In the genomic region with DNA sequence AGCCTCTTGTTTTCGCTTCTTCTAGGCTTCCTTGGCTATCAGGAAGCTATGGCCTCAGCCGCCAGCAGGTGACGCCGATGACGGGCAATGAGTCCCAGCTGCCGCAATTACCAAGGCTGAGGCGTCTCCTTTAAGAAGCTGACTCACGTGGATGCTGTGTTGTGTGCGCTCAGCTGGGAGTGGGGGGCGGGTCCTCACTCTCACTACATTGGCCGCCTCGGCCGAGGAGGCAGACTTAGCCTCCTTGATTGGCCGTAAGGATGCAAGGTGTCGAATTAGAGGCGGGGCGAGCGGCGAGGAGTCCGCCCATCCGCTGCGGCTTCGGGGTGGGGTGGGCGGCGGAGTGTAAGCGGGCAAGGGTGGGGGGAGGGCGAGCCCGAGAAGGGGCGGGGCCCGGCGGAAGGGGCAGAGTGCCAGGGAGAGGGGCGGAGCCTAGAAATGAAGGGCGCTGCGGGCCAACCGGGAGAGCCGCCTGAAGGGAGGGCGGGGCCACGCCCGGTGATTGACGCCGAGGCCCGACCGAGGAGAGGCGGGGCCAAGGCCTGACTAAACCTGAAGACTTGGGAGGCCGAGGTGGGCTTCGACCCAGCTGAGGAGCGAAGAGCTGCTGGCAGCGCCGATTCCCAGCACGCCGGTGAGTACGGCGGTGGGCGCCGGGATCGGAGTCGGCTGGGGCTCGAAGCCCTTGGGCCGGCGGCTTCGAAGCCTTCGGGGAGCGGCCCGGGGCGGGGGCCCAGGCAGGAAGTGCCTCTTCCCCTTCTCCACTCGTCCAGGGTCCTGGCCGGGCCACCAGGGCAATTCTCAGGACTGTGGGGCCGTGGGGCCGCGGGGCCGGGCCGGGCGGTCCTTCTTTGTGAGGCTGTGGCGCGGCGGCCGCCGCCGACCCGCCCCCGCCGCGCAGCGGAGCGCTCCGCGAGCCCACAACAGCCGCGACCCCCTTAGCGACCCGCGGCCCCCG, we compare ENCODE assay signal across 8 mouse cellular contexts. TPM values are rescaled to one million over a fixed set of nuclear protein-coding genes. Genes with fewer than 3 reads are reported as not detected.
A peak's percentile ranks its signal among the peaks of the same experiment; 100 is the strongest.
DNase-seq lines count a peak whose midpoint lies in the region; ATAC-seq and TF ChIP-seq lines count a peak whose summit lies in the region.

TSS of gene Ypel5 (plus strand) at position 296 of the 958 bp plus-strand sequence.

- WGBS in forebrain, embryonic 11.5 days = under 1% methylated on average over 74 of the region's 93 CpGs
- under 1% methylated on average over 78 of the region's 93 CpGs for WGBS in heart, embryonic 16.5 days
- WGBS in liver, embryonic 15.5 days (ENCODE audit: insufficient replicate concordance) = under 1% methylated on average over 92 of the region's 93 CpGs
- under 1% methylated on average over 88 of the region's 93 CpGs for WGBS in neural tube, embryonic 12.5 days

- H3K36me3 ChIP-seq in CH12.LX (replicated peaks in 1 of 2; ENCODE audit: control insufficient read depth in 1 of 2, insufficient read depth in 1 of 2, low read length in 1 of 2) = peaks cover 0 to 8% of the 10 kb centered on the region in 2 experiments
- no peaks in the 10 kb centered on the region for H3K36me3 ChIP-seq in forebrain, embryonic 11.5 days (ENCODE audit: control insufficient read depth, insufficient read depth, low read length)
- H3K36me3 ChIP-seq in heart, embryonic 16.5 days (ENCODE audit: control insufficient read depth, insufficient read depth) = no peaks in the 10 kb centered on the region
- peaks cover 15% of the 10 kb centered on the region for H3K36me3 ChIP-seq in liver, embryonic 15.5 days (replicated peaks)
- no peaks in the 10 kb centered on the region for H3K36me3 ChIP-seq in neural tube, embryonic 12.5 days

- H3K9me3 ChIP-seq in CH12.LX (replicated peaks; ENCODE audit: low read length) = no peaks in the 10 kb centered on the region
- H3K9me3 ChIP-seq in forebrain, embryonic 11.5 days (ENCODE audit: control insufficient read depth, low read length) = no peaks in the 10 kb centered on the region
- H3K9me3 ChIP-seq in heart, embryonic 16.5 days (replicated peaks; ENCODE audit: control insufficient read depth, low read length) = no peaks in the 10 kb centered on the region
- H3K9me3 ChIP-seq in liver, embryonic 15.5 days (replicated peaks) = no peaks in the 10 kb centered on the region
- H3K9me3 ChIP-seq in neural tube, embryonic 12.5 days = no peaks in the 10 kb centered on the region

- ATAC-seq in forebrain, embryonic 11.5 days (replicated peaks; ENCODE audit: low FRiP score) = peak; percentile 98
- peak; percentile 96 for ATAC-seq in heart, embryonic 16.5 days (replicated peaks; ENCODE audit: extremely low read depth, insufficient read depth, low FRiP score)
- ATAC-seq in liver, embryonic 15.5 days (ENCODE audit: insufficient read depth) = peak; percentile 92
- ATAC-seq in neural tube, embryonic 12.5 days (ENCODE audit: low FRiP score, low read depth) = peak; percentile 98

- no peak for TF ChIP-seq EP300 in CH12.LX (IDR thresholded peaks at IDR 0.05; ENCODE audit: low read length)

- no peaks in the 10 kb centered on the region; the same call in 1 of the 2 replicates for H3K79me2 ChIP-seq in CH12.LX (replicated peaks; ENCODE audit: control insufficient read depth, extremely low read depth, insufficient read depth, poor library complexity, severe bottlenecking)

- H3K27ac ChIP-seq in CH12.LX (ENCODE audit: insufficient read depth, low read depth) = peak within 1 kb of the TSS; percentile 72
- peak within 1 kb of the TSS; percentile 86 for H3K27ac ChIP-seq in forebrain, embryonic 11.5 days (ENCODE audit: low read depth, low read length)
- peak within 1 kb of the TSS; percentile 98 for H3K27ac ChIP-seq in heart, embryonic 16.5 days (ENCODE audit: low read length)
- H3K27ac ChIP-seq in liver, embryonic 15.5 days (replicated peaks) = peak within 1 kb of the TSS; percentile 99
- peak within 1 kb of the TSS; percentile 94 for H3K27ac ChIP-seq in neural tube, embryonic 12.5 days

- peak; percentile 58 for TF ChIP-seq RAD21 in CH12.LX (IDR thresholded peaks at IDR 0.05; ENCODE audit: low read depth, low read length)

- in situ Hi-C loops in CH12.LX (cut with MboI; ENCODE audit: low pct_ligation_motif_present, low pct_unique_long_range_greater_than_20kb, low sequenced_read_pairs) = no loop called here

- peak within 1 kb of the TSS; percentile 97 for H3K9ac ChIP-seq in CH12.LX (ENCODE audit: insufficient read depth, low read depth)
- peak within 1 kb of the TSS; percentile 87 for H3K9ac ChIP-seq in forebrain, embryonic 11.5 days (ENCODE audit: low read length)
- H3K9ac ChIP-seq in heart, embryonic 16.5 days (ENCODE audit: low read length) = peak within 1 kb of the TSS; percentile 98
- H3K9ac ChIP-seq in liver, embryonic 15.5 days = peak within 1 kb of the TSS; percentile 92
- H3K9ac ChIP-seq in neural tube, embryonic 12.5 days = peak within 1 kb of the TSS; percentile 98

- peak in 1 of 2 experiments; percentile 70; a peak in 2 of 4 replicates for TF ChIP-seq CTCF in CH12.LX (conservative IDR thresholded peaks at IDR 0.05 in 1 of 2, IDR thresholded peaks at IDR 0.05 in 1 of 2; ENCODE audit: low read depth in 2 of 2, low read length in 2 of 2)

- H3K4me2 ChIP-seq in CH12.LX (ENCODE audit: insufficient read depth, low read depth, poor library complexity, severe bottlenecking) = peak within 1 kb of the TSS; percentile 46
- peak within 1 kb of the TSS; percentile 80 for H3K4me2 ChIP-seq in forebrain, embryonic 11.5 days (ENCODE audit: low read depth, low read length, severe bottlenecking)
- H3K4me2 ChIP-seq in heart, embryonic 16.5 days (ENCODE audit: low read depth, low read length) = peak within 1 kb of the TSS; percentile 69
- peak within 1 kb of the TSS; percentile 81 for H3K4me2 ChIP-seq in liver, embryonic 15.5 days
- peak within 1 kb of the TSS; percentile 70 for H3K4me2 ChIP-seq in neural tube, embryonic 12.5 days (replicated peaks)

- peaks cover 0 to 17% of the 10 kb centered on the region in 2 experiments; a peak in 3 of 4 replicates for H3K4me1 ChIP-seq in CH12.LX (ENCODE audit: control insufficient read depth in 1 of 2, insufficient read depth in 2 of 2)
- no peaks in the 10 kb centered on the region for H3K4me1 ChIP-seq in forebrain, embryonic 11.5 days (replicated peaks; ENCODE audit: control insufficient read depth, insufficient read depth, low read length)
- H3K4me1 ChIP-seq in heart, embryonic 16.5 days (ENCODE audit: control insufficient read depth, insufficient read depth, low read length) = peaks cover 20% of the 10 kb centered on the region
- peaks cover 27% of the 10 kb centered on the region for H3K4me1 ChIP-seq in liver, embryonic 15.5 days (replicated peaks)
- H3K4me1 ChIP-seq in neural tube, embryonic 12.5 days = peaks cover 6% of the 10 kb centered on the region; the same call in 1 of the 2 replicates

- peak within 1 kb of the TSS; percentile 76 to 85 (median 85) for H3K4me3 ChIP-seq in CH12.LX (replicated peaks in 1 of 3; ENCODE audit: low read depth in 2 of 3, low read length in 2 of 3, poor library complexity in 1 of 3)
- peak within 1 kb of the TSS; percentile 88 for H3K4me3 ChIP-seq in forebrain, embryonic 11.5 days (ENCODE audit: low read depth, low read length)
- H3K4me3 ChIP-seq in heart, embryonic 16.5 days (ENCODE audit: low read length) = peak within 1 kb of the TSS; percentile 89
- peak within 1 kb of the TSS; percentile 82 for H3K4me3 ChIP-seq in liver, embryonic 15.5 days (replicated peaks)
- peak within 1 kb of the TSS; percentile 92 for H3K4me3 ChIP-seq in neural tube, embryonic 12.5 days

- peak; percentile 99 for DNase-seq in CH12.LX (ENCODE audit: extremely low read depth)
- peak; percentile 94 for DNase-seq in c-Kit-positive CD71-positive TER-119-negative erythroid progenitor cells, embryonic 14.5 days (ENCODE audit: low read depth)
- DNase-seq in forebrain, embryonic 11.5 days (ENCODE audit: low spot score) = peak; percentile 100
- peak; percentile 98 to 99 for DNase-seq in kidney, postnatal 36 days
- DNase-seq in telencephalon, adult 2 months (ENCODE audit: low read depth, low spot score) = peak; percentile 99

- no peak; the same call in 1 of the 2 replicates for TF ChIP-seq POLR2A in CH12.LX (IDR thresholded peaks at IDR 0.05; ENCODE audit: low read depth, low read length)

- H3K27me3 ChIP-seq in CH12.LX (replicated peaks) = peaks cover 3% of the 10 kb centered on the region
- H3K27me3 ChIP-seq in forebrain, embryonic 11.5 days (ENCODE audit: control insufficient read depth, insufficient read depth, low read length) = no peaks in the 10 kb centered on the region
- H3K27me3 ChIP-seq in heart, embryonic 16.5 days (ENCODE audit: control insufficient read depth, insufficient read depth, low read length) = no peaks in the 10 kb centered on the region
- 0 out of 2 replicates have a peak, but pooled peaks cover 5% of the 10 kb centered on the region for H3K27me3 ChIP-seq in liver, embryonic 15.5 days
- H3K27me3 ChIP-seq in neural tube, embryonic 12.5 days (replicated peaks) = no peaks in the 10 kb centered on the region

- dilution Hi-C loops in CH12.LX (cut with MboI; ENCODE audit: extremely low pct_ligation_motif_present, extremely low pct_unique_long_range_greater_than_20kb, low sequenced_read_pairs) = no loop called here

TF ChIP-seq in CH12.LX, 34 proteins besides CTCF, POLR2A, EP300 and RAD21 (continues in another document):
- peak; percentile 93 for TF ChIP-seq MAZ (IDR thresholded peaks at IDR 0.05; ENCODE audit: low read depth, low read length)
- TF ChIP-seq MAFK (IDR thresholded peaks at IDR 0.05; ENCODE audit: insufficient replicate concordance, low read length) = 0 out of 2 replicates have a peak, but pooled peaks have one; percentile 15
- no peak for TF ChIP-seq ZKSCAN1 (IDR thresholded peaks at IDR 0.05; ENCODE audit: borderline replicate concordance, low read depth, low read length)
- TF ChIP-seq TBP (conservative IDR thresholded peaks at IDR 0.05; ENCODE audit: low read depth, low read length) = no peak
- peak; percentile 44; the same call in 1 of the 2 replicates for TF ChIP-seq SMC3 (IDR thresholded peaks at IDR 0.05; ENCODE audit: low read depth, low read length)
- no peak for TF ChIP-seq ZMIZ1 (IDR thresholded peaks at IDR 0.05; ENCODE audit: low read depth, low read length)
- peak; percentile 98 for TF ChIP-seq MXI1 (IDR thresholded peaks at IDR 0.05; ENCODE audit: low read depth, low read length)
- peak; percentile 67 for TF ChIP-seq HCFC1 (IDR thresholded peaks at IDR 0.05; ENCODE audit: low read depth, low read length)
- no peak for TF ChIP-seq TCF12 (IDR thresholded peaks at IDR 0.05; ENCODE audit: low read depth, low read length)
- no peak for TF ChIP-seq PAX5 (IDR thresholded peaks at IDR 0.05; ENCODE audit: low read length)
- peak; percentile 92 for TF ChIP-seq ETS1 (conservative IDR thresholded peaks at IDR 0.05; ENCODE audit: low read depth, low read length)

RNA-seq across cellular contexts. Expression of gene Ypel5, which starts in this region (rescaled TPM):
- total RNA-seq in CH12.LX (2012; rRNA removed) (6.5 and 8.9 TPM in 2 replicates), CH12.LX (2014; rRNA removed) (15.7 and 16.1 TPM in 2 replicates)
- 12.3 and 14.3 TPM in 2 replicates for polyA plus RNA-seq in CH12.LX (2012; ENCODE audit: insufficient read length, low read depth)
- polyA plus RNA-seq in forebrain, embryonic 11.5 days (2014; fragmentation: Nextera tagmentation; extraction: Ambion mirVana) = 45.3 and 46.1 TPM in 2 replicates
- 56.3 and 69.8 TPM in 2 replicates for polyA plus RNA-seq in heart, embryonic 16.5 days (2015; fragmentation: Nextera tagmentation; extraction: Ambion mirVana)
- polyA plus RNA-seq in liver, embryonic 15.5 days (2015; fragmentation: Nextera tagmentation; extraction: Ambion mirVana) = 81.5 and 87.6 TPM in 2 replicates
- polyA plus RNA-seq in neural tube, embryonic 12.5 days (2016; fragmentation: Nextera tagmentation; extraction: Ambion mirVana) = 82.7 and 87.7 TPM in 2 replicates

Comparison
In these comparisons a context has a peak if more than half of its experiments do, and no peak if none do; other contexts are left out.
1. Peak in every context shown above with its lines: DNase-seq, ATAC-seq, H3K4me3 ChIP-seq and H3K27ac ChIP-seq.